Mouse (Mus musculus) forebrain, embryonic 13.5 days (tissue): ENCODE results near the gene Slc28a3. TPM values are rescaled to one million over a fixed set of nuclear protein-coding genes. Genes with fewer than 3 reads are reported as not detected.

Experiments
- ATAC-seq: fragments of 200-750 bp; cut with Nextera tagmentation; 2 replicates; pipeline ENCODE4 v1.8.0; 2017
- H3K27ac ChIP-seq: fragments of 300-500 bp; sonication (generic); 2 replicates; pipeline ENCODE4 v1.5.1; 2015; ENCODE audit warnings: inconsistent platforms, mild to moderate bottlenecking, moderate library complexity
- H3K27me3 ChIP-seq: fragments of 300-500 bp; sonication (generic); 2 replicates; pipeline ENCODE4 v1.6.1; 2015; ENCODE audit warnings: mild to moderate bottlenecking, inconsistent platforms
- H3K36me3 ChIP-seq: fragments of 300-500 bp; sonication (generic); 2 replicates; pipeline ENCODE4 v1.6.1; 2015; ENCODE audit warnings: mild to moderate bottlenecking, inconsistent platforms; ENCODE audit not compliant: poor library complexity, severe bottlenecking
- H3K4me1 ChIP-seq: fragments of 300-500 bp; sonication (generic); 2 replicates; pipeline ENCODE4 v1.6.1; 2015; ENCODE audit warnings: inconsistent platforms
- H3K4me2 ChIP-seq: fragments of 300-500 bp; sonication (generic); 2 replicates; pipeline ENCODE4 v1.6.1; 2015; ENCODE audit warnings: inconsistent platforms, mild to moderate bottlenecking, moderate library complexity
- H3K4me3 ChIP-seq: fragments of 300-500 bp; sonication (generic); 2 replicates; pipeline ENCODE4 v1.5.1; 2015; ENCODE audit warnings: mild to moderate bottlenecking, inconsistent platforms
- H3K9ac ChIP-seq: fragments of 300-500 bp; sonication (generic); 2 replicates; pipeline ENCODE4 v1.6.1; 2015; ENCODE audit warnings: mild to moderate bottlenecking, inconsistent platforms
- H3K9me3 ChIP-seq: fragments of 300-500 bp; sonication (generic); replicated peaks from 2 replicates; pipeline ENCODE4 v1.6.1; 2016; ENCODE audit warnings: inconsistent platforms
- WGBS: fragments of 180-500 bp; shearing (Covaris S2); methylation state at CpG from one replicate; pipeline ENCODE4 v1.1.7; 2015; 5-methylcytosine and 5-hydroxymethylcytosine counted together
- polyA plus RNA-seq: library from polyadenylated mRNA; unstranded; fragments of >200 nt; fragmentation: Nextera tagmentation; extraction: Ambion mirVana; gene quantifications from 2 replicates; pipeline ENCODE4 v1.2.1, GENCODE M21; 2015

Gene Slc28a3
- 0.08 TPM in 1 of 2 replicates, not detected in the other for polyA plus RNA-seq

DNA sequence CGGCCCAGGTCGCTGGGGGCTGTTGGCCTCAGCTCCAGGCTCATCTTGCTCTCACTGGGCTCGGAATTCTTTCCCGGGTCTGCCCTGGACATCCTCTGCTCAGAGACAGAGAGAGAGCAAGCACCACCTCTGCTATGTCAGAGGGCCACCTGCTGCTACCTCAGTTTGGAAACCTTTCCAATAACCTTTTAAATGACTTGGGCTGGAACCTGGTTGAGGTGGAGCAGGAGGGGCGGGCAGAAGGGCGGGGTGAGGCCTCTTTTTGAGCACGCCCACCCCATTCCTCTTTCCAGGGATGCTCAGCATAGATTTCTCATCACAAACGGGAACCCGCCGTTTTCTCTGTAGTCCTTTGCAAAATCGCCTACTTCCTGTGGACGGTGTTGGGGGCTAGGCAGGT, at the start of gene Slc28a3:
Slc28a3 (minus strand) TSS at position 162 of the 400 bp plus-strand sequence.
- Histone ChIP-seq H3K27me3 (0 out of 2 replicates have a peak, but pooled peaks cover 6% of the 10 kb centered on the region), H3K4me1 (no peaks in the 10 kb centered on the region), H3K9ac (no peak within 1 kb of the TSS), H3K4me3 (no peak within 1 kb of the TSS), H3K4me2 (no peak within 1 kb of the TSS), H3K27ac (no peak within 1 kb of the TSS), H3K36me3 (no peaks in the 10 kb centered on the region), H3K9me3 (no peaks in the 10 kb centered on the region)
- WGBS: 9% methylated on average over 12 of the region's 12 CpGs
- ATAC-seq: no peak

DNA sequence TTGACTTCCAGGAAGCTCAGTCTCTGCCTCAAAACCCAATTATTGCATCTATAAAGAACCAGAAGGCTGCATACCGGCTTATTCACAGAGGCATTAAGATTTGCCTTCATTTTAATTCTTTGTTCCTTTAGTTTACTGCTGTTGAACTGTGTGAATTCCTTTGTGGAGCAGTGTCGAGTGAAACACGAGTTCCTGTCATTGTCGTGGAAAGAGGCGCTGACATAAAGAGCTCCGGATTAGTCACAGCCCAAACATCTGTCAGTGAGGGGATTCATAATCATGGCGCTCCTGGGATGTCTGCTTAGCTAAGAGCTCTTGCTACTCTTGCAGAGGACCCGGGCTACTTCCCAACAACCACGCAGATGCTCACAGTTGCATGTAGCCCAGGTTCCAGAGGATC, 47.3 kb upstream of the Slc28a3 start:
- ATAC-seq: no peak
- H3K9ac ChIP-seq: no peak overlapping the region
- H3K4me3 ChIP-seq: no peak overlapping the region
- H3K9me3 ChIP-seq: no peaks in the 10 kb centered on the region
- 22% methylated on average over 9 of the region's 9 CpGs for WGBS
- H3K36me3 ChIP-seq: no peaks in the 10 kb centered on the region
- H3K27me3 ChIP-seq: no peaks in the 10 kb centered on the region
- no peaks in the 10 kb centered on the region for H3K4me1 ChIP-seq
- no peak overlapping the region for H3K27ac ChIP-seq
- H3K4me2 ChIP-seq: no peak overlapping the region

DNA sequence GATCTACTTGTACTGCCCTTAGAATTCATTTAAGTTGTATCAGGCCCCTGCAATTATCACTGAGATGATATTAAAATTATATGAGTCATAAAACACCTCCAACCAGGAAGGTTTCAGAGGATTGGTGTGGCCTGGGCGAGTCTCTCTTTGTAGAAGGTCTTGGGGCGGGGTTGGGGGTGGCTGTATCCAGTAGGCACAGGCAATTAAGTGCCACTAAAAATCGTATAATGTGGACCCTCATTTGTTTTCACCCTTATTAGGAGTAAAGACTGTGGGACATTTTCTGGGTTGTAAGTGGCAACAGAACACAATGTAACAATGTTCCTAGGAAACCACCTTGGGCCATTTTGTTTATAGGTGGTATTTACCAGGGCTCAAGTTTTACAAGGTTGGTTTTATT, 46.2 kb upstream of the Slc28a3 start:
- ATAC-seq: no peak
- H3K9me3 ChIP-seq: no peaks in the 10 kb centered on the region
- no peaks in the 10 kb centered on the region for H3K4me1 ChIP-seq
- H3K27ac ChIP-seq: no peak overlapping the region
- H3K4me3 ChIP-seq: no peak overlapping the region
- no peak overlapping the region for H3K9ac ChIP-seq
- H3K4me2 ChIP-seq: no peak overlapping the region
- 77% methylated on average over 3 of the region's 3 CpGs for WGBS
- H3K36me3 ChIP-seq: no peaks in the 10 kb centered on the region
- no peaks in the 10 kb centered on the region for H3K27me3 ChIP-seq

DNA sequence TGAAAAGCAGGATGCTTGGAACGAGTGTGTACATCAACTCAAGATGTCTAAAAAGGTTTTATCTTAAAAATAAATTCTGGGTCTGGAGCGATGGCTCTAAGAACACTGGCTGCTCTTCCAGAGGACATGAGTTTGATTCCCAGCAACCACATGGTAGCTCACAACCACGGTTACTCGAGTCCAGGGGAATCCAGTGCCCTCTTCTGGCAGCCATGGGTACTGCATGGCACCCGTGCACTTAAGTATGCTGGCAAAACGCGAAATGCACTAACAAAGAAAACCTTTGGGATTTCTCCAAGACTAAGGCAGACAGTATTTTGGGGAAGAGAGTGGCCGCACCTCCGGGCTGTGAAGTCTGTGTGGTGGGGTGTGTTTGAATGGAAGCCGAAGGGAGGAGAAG, 44.9 kb upstream of the Slc28a3 start:
- H3K36me3 ChIP-seq: no peaks in the 10 kb centered on the region
- H3K9ac ChIP-seq: no peak overlapping the region
- no peaks in the 10 kb centered on the region for H3K27me3 ChIP-seq
- 78% methylated on average over 10 of the region's 10 CpGs for WGBS
- no peak overlapping the region for H3K4me2 ChIP-seq
- H3K9me3 ChIP-seq: no peaks in the 10 kb centered on the region
- no peaks in the 10 kb centered on the region for H3K4me1 ChIP-seq
- no peak overlapping the region for H3K4me3 ChIP-seq
- no peak overlapping the region for H3K27ac ChIP-seq
- no peak for ATAC-seq

DNA sequence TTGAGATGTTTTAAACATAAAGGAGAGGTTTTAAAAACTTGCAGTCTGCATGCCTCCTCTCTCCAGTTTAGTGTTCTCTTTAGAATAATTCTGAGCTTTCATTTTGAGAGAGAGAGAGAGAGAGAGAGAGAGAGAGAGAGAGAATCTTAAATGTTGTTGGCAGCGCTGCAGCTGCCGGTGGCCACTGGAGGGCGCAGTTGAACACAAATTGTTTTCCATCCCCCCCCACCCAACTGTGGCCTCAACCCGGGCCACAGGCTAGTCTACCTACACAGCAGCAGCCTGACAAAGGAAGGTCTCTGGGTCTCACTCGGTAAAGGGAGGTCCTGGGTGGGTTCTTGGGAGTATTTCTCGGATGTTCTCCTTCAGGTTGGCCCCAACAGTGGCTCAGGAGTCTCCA, 29.7 kb upstream of the Slc28a3 start:
- no peaks in the 10 kb centered on the region for H3K4me1 ChIP-seq
- H3K4me2 ChIP-seq: no peak overlapping the region
- no peaks in the 10 kb centered on the region for H3K36me3 ChIP-seq
- no peaks in the 10 kb centered on the region for H3K9me3 ChIP-seq
- WGBS: 6% methylated on average over 6 of the region's 6 CpGs
- no peak overlapping the region for H3K27ac ChIP-seq
- no peak for ATAC-seq
- peaks cover 11% of the 10 kb centered on the region; the same call in 1 of the 2 replicates for H3K27me3 ChIP-seq
- H3K9ac ChIP-seq: no peak overlapping the region
- no peak overlapping the region for H3K4me3 ChIP-seq

DNA sequence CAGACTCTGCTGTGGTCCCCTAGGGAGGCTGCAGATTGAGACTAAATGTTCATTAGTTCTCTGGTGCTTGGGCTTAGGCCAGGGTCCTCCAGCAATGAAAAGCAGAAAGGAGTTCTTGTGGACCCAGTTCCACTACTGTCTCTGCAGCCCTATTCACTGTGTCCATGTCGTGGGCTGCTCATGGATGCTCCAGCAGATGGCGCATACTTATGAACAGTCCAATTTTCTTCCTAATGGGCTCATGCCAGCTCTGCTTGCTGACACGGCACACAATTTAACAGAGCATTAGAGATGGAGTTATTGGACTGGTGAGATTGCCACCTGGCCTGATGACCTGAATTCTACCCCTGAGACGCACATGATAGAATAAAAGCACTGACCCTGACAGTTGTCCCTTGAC, 28.3 kb upstream of the Slc28a3 start:
- no peak overlapping the region for H3K9ac ChIP-seq
- H3K4me2 ChIP-seq: no peak overlapping the region
- H3K27me3 ChIP-seq: peaks cover 11% of the 10 kb centered on the region; the same call in 1 of the 2 replicates
- WGBS: 41% methylated on average over 4 of the region's 4 CpGs
- no peaks in the 10 kb centered on the region for H3K36me3 ChIP-seq
- no peaks in the 10 kb centered on the region for H3K4me1 ChIP-seq
- no peak overlapping the region for H3K4me3 ChIP-seq
- no peaks in the 10 kb centered on the region for H3K9me3 ChIP-seq
- peak; percentile 75 for ATAC-seq
- no peak overlapping the region for H3K27ac ChIP-seq

DNA sequence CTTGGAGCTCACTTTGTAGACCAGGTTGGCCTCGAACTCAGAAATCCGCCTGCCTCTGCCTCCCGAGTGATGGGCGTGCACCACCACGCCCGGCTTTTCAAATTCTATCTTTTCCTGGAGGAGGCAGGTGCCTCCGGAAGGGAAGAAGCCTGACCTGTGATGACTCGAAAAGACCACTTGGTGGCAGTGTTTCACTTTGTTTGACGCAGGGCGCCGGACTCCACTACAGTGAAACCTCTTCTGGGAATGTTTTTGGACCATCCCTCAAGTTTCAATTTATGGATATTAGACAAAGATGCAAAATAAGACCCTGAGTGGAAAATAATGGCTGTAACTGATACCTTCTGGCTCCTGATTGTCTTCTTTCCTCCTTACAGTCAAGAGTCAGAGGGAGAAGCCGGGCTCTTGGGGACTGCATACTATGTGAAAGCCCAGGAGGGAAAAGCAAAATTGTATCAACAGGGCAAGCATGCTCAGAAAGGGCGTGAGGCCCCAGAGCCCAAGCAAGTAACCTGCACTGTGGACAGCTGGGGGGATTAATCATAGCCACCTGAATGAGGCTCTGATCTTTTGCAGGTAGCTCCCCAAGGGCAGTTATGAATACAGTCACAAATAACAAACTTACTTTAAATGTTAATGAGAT, 26.8 kb upstream of the Slc28a3 start:
- ATAC-seq: peak; percentile 50; the same call in 1 of the 2 replicates
- Histone ChIP-seq H3K27me3 (peaks cover 11% of the 10 kb centered on the region), H3K27ac (no peak overlapping the region), H3K4me3 (no peak overlapping the region), H3K4me2 (no peak overlapping the region), H3K4me1 (no peaks in the 10 kb centered on the region), H3K36me3 (no peaks in the 10 kb centered on the region), H3K9ac (no peak overlapping the region), H3K9me3 (no peaks in the 10 kb centered on the region)
- WGBS: 16% methylated on average over 13 of the region's 13 CpGs

DNA sequence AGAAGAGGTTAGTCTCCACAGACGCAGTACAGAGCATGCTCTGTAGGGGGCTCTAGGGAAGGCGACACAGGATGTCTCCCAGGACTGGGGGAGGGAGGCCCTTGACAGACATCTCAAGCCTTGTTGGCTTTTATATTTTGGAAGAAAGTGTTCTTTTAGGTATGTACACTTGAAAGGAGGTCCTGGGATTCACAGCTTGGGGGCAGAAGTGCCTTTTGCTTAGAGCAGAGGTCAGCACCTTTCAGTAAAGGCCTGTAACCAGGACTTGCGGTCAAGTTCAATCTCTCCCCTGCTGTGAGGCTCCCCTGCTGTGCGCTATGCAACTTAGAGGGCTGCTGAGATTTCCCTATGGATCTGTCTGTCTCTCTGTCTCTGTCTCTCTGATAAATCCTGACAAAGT, 23.2 kb upstream of the Slc28a3 start:
- no peak for ATAC-seq
- WGBS: 19% methylated on average over 4 of the region's 4 CpGs
- peaks cover 11% of the 10 kb centered on the region for H3K27me3 ChIP-seq

DNA sequence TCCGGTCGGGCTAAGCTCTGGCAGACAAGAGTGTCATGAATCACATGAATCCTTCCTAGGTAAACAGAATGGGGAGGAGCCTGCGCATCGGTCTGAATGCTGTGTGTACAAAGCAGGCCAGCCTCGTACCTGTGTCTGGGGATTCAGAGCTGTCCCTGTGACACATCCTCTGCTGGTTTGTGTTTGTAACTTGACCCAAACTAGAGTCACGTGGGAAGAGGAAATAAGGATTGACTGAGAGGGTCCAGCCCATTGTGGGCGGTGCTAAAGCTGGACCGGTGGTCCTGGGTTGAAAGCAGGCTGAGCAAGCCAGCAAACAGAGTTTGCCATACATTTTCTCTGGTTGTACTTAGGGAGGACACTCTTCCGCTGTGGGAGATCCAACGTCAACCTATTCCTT, 20.1 kb upstream of the Slc28a3 start:
- no peaks in the 10 kb centered on the region for H3K9me3 ChIP-seq
- H3K27me3 ChIP-seq: peaks cover under 1% of the 10 kb centered on the region
- H3K36me3 ChIP-seq: no peaks in the 10 kb centered on the region
- WGBS: 46% methylated on average over 10 of the region's 10 CpGs
- no peak for ATAC-seq
- H3K9ac ChIP-seq: no peak overlapping the region
- no peaks in the 10 kb centered on the region for H3K4me1 ChIP-seq
- no peak overlapping the region for H3K27ac ChIP-seq
- H3K4me3 ChIP-seq: no peak overlapping the region
- no peak overlapping the region for H3K4me2 ChIP-seq

More for the DNA sequence above, 23.2 kb upstream of the Slc28a3 start:
- Histone ChIP-seq H3K36me3 (no peaks in the 10 kb centered on the region), H3K4me3 (no peak overlapping the region), H3K27ac (no peak overlapping the region), H3K4me2 (no peak overlapping the region), H3K9ac (no peak overlapping the region), H3K4me1 (no peaks in the 10 kb centered on the region), H3K9me3 (no peaks in the 10 kb centered on the region)

DNA sequence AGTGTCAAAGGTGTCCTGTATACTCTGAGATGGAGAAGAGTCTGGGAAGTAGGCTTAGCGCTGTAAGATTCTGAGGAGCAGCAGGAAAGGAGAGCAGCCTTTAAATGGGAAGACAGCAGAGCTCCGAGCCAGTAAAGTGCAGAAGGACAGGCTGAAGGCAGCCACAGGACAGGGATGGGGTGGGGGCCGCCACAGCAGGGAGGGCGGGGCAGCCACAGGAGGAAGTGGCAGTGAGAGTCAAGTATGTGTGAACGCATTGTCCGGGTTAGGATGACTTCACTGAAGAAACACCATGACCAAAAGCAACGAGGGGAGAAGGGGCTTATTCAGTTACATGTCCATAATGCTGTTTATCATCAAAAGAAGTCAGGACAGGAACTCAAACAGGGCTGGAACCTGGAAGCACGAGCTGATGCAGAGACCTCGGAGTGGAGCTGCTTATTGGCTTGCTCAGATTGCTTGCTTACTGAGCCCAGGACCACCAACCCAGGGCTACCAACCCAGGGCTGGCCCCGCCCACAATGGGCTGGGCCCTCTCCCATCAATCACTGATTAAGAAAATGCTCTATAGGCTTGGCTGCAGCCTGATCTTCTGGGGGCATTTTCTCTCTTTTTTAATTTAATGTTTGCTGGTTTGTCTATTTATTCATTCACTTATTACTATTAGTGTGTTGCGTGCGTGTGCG, 18.8 kb upstream of the Slc28a3 start:
- no peak overlapping the region for H3K27ac ChIP-seq
- no peak; the same call in 1 of the 2 replicates for ATAC-seq
- no peak overlapping the region for H3K4me3 ChIP-seq
- no peaks in the 10 kb centered on the region for H3K9me3 ChIP-seq
- H3K4me2 ChIP-seq: peak overlapping the region; percentile 38
- H3K36me3 ChIP-seq: no peaks in the 10 kb centered on the region
- H3K9ac ChIP-seq: no peak overlapping the region
- H3K27me3 ChIP-seq: no peaks in the 10 kb centered on the region; the same call in 1 of the 2 replicates
- no peaks in the 10 kb centered on the region for H3K4me1 ChIP-seq
- WGBS: 22% methylated on average over 13 of the region's 13 CpGs

DNA sequence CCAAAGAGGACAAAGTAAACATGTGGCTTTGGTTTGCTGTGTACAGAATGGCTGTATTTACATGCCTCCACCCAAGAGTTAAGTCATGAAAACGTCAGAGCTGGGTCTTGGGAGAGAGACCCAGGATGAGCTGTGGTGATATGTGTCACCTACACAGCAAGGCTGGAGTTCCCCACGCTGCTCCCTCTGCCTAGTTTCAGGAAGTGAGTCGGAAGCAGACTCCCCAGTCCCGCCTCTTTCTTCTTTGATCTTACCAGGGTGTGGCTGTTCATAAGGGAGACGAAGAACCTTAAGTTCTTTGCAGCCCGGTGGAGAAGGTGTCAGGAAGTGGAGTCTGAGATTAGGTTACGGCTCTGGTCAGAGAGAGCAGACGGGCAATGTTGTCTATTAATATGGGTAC, 12.0 kb upstream of the Slc28a3 start:
- Histone ChIP-seq H3K9me3 (no peaks in the 10 kb centered on the region), H3K36me3 (no peaks in the 10 kb centered on the region), H3K4me2 (no peak overlapping the region), H3K4me3 (no peak overlapping the region), H3K9ac (no peak overlapping the region), H3K27me3 (no peaks in the 10 kb centered on the region), H3K4me1 (no peaks in the 10 kb centered on the region), H3K27ac (no peak overlapping the region)
- 75% methylated on average over 8 of the region's 8 CpGs for WGBS
- no peak for ATAC-seq

DNA sequence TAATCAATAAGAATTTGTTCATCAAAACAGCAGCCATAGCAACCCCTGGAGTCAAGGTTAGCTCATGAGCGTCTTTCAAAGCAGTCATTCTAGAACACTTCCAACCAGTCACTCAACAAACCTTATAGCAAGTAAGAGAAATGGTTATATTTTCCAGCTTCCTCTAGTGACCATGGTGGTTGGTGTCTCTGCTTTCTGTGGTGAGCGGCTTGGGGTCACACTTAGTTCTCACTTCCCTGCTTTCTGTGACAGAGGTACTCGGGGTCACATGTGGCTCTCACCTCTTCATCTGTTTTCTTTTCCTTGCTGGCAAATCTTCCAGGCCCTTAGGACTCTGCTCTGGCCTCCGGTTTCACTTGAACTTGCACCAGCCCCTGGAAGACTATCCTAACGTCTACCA, 8.6 kb upstream of the Slc28a3 start:
- Histone ChIP-seq H3K4me3 (no peak overlapping the region), H3K36me3 (no peaks in the 10 kb centered on the region), H3K27me3 (no peaks in the 10 kb centered on the region), H3K9me3 (no peaks in the 10 kb centered on the region), H3K4me2 (no peak overlapping the region), H3K9ac (no peak overlapping the region), H3K4me1 (no peaks in the 10 kb centered on the region), H3K27ac (no peak overlapping the region)
- no peak for ATAC-seq
- WGBS: 82% methylated on average over 5 of the region's 5 CpGs
